Mouse (Mus musculus) gastrocnemius, postnatal 36 days (tissue): ENCODE results near the gene Filip1l. TPM values are rescaled to one million over a fixed set of nuclear protein-coding genes. Genes with fewer than 3 reads are reported as not detected.

Experiments
- DNase-seq, 2 experiments: peaks; one replicate each; pipeline ENCODE4 v3.0.0; 2022
- intact Hi-C: fragments of 180-260 bp; cut with DNase I; formaldehyde crosslinking; loops from one replicate; pipeline ENCODE4 v1.15.1; 2025
- total RNA-seq, 2 experiments: library from RNA; stranded (reverse); gene quantifications; 2 replicates each; pipeline ENCODE4 v1.2.3; 2021

Filip1l gene
- total RNA-seq, 2 experiments from 2014 or later, result 41.9 to 48.5 TPM

DNA sequence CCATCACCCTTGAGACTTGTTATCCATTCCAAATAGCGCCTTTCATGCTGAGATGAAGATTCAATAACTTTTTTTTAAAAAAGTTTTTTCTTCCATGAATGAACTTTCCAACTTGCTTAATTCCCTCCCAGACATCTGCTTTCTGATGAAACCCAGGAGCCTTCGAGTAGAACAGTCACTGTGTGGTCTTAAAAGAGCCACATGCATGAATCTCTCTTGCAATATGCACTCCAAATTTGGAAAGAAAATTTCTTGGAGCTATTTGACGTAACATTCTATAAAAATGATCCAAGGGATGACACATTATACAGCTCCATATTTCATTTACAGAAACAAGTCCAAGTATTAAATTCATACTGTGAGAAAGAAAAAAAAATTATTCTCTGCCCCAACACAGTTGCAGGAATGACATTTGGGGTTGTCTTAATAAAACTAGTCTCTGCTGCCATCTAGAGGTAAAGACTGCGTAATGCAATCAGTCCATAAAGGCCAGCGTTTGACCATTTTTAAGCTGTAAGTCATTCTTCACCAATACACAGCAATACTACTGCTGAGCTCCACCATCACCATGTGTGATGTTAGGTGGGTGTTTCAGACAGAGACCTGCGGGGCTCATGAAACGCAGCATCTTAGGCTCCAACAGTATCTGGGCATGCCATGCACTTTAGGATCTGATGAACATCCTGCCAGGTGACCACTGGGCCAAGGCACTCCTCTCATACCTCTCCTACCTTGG, 240.7 kb downstream of the Filip1l start:
- intact Hi-C loops, result no loop called here
- no peak for DNase-seq

DNA sequence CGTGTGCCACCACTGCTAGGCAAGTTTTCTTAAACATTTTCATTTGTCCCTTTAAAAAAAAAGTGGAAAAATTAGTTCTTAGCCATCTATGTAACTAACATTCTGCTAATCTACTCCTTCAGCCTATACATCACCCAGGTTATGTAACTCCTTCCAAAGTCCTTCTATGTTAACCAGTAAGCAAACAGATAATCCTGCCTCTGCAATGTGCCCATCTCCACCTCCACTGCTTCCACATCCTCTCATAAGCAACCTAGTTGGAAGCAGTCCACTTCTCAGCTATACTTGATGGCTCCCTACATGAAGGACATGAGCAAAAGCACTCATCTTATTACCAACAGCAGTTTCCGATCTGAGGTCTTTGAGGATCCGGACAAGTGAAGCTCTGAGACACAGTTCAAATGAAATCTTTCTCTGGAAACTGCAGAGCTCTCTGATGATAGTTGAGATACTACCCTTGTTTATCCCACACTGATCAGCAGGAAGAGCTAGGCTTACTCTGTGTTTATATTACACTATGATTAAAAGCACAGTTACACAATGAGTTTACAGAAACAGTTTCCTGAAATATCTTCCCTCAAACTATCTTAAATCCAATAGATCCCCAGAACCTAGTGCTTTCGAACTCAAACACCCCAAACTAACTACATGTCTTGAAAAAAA, 244.5 kb downstream of the Filip1l start:
- intact Hi-C loops, result loop anchor here (5.0 kb wide), 1 partner anchor 355 kb away; no protein-coding TSS in a partner anchor
- no peak for DNase-seq

DNA sequence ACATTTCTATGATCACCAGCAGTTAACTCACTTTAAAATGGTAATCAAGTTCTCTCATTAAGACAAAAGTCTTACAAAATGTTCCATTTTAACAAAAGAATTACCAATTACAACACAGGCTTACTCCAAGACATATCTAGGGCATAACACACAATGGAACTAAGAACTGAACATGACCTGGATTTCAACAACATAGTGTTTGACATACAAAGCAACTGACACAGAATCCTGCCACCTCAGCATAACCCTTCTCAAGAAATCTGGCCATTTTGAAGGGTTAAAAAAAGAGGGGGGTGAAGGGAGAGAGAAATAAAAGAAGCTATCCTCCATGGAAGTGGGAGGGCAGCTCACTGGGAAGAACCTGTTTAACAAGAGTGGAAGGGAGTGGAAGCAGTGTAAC, 248.1 kb downstream of the Filip1l start:
- intact Hi-C loops, result no loop called here

GRCm38 (mm10) chr16:57606444-57607227, 253.7 kb downstream of the Filip1l start, which contains the start of gene Cmss1:
TSS of gene Cmss1 (minus strand) at chr16:57606864.
- DNase-seq, result peak; percentile 72 to 79
- intact Hi-C loops, result no loop called here

More for the DNA sequence above, 248.1 kb downstream of the Filip1l start:
- DNase-seq, result no peak

DNA sequence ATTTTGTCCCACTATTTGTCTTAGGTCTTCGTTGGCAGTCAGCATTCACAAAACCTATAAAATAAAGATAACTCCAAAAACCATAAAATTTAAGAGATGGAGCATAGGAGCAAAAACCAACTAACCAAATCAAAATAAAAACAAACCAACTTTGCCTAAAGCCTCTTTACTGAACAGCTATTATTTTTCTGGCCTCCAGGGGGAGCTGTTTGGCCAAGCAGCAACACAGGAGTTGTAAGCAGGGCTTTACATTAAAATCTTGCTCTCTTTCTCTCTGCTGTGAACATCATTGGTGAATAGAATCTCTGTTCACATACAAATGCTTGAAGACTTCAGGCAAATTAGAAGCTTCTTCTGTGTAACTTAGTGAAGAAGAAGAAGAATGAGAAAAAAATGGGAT, 258.9 kb downstream of the Filip1l start:
- intact Hi-C loops, result no loop called here
- no peak for DNase-seq

Other genes with a start within 250 kb of the Filip1l start
- gene Tomm70a, start 231.4 kb upstream of the Filip1l start, total RNA-seq, result 10 to 100 TPM; 30.4 to 33.1 TPM
- 10 to 100 TPM; 24.1 to 25.1 TPM for gene Nit2, start 185.8 kb upstream of the Filip1l start, total RNA-seq
- gene Tbc1d23, start 121.6 kb upstream of the Filip1l start, total RNA-seq, result 10 to 100 TPM; 16.4 to 17.6 TPM
- gene Tmem30c, start 60.2 kb upstream of the Filip1l start, total RNA-seq, result not detected